Mouse (Mus musculus): ENCODE results near the gene Optc. TPM values are rescaled to one million over a fixed set of nuclear protein-coding genes. Genes with fewer than 3 reads are reported as not detected.

Gene Optc
- total RNA-seq, 1 experiment, result 0.36 TPM

GRCm38 (mm10) chr1:133921304-133921751 is 13.5 kb upstream of the Optc start, which contains the start of gene Prelp:
Gene Prelp, minus strand, starts transcription at chr1:133921414.
- no peak for DNase-seq (ENCODE audit: low read depth, low spot score)
- no peaks in the 10 kb centered on the region for H3K9me3 ChIP-seq (ENCODE audit: control insufficient read depth, insufficient read depth, low read depth, low read length)
- peaks cover 0 to 2% of the 10 kb centered on the region in 2 experiments; a peak in 1 of 4 replicates for H3K4me1 ChIP-seq (ENCODE audit: control insufficient read depth in 2 of 2, insufficient read depth in 2 of 2, low read length in 2 of 2, poor library complexity in 1 of 2)
- no peak within 1 kb of the TSS for H3K9ac ChIP-seq (ENCODE audit: insufficient read depth, low read depth, low read length, poor library complexity, severe bottlenecking)
- in situ Hi-C loops (cut with MboI; ENCODE audit: low sequenced_read_pairs in 2 of 2, unreplicated experiment in 2 of 2), result no loop called here
- no peak for TF ChIP-seq HCFC1 (IDR thresholded peaks at IDR 0.05; ENCODE audit: borderline replicate concordance, insufficient read depth, low read length)
- no peak for TF ChIP-seq ZNF384 (IDR thresholded peaks at IDR 0.05; ENCODE audit: low read depth, low read length)
- TF ChIP-seq CHD2 (IDR thresholded peaks at IDR 0.05; ENCODE audit: low read depth, low read length), result no peak
- TF ChIP-seq ZC3H11A (IDR thresholded peaks at IDR 0.05; ENCODE audit: borderline replicate concordance, low read depth, low read length), result no peak
- TF ChIP-seq MAFK (IDR thresholded peaks at IDR 0.05; ENCODE audit: insufficient read depth, low read depth, low read length), result no peak
- H3K4me3 ChIP-seq (ENCODE audit: insufficient read depth in 1 of 2, low read depth in 1 of 2, low read length in 2 of 2, poor library complexity in 1 of 2, severe bottlenecking in 1 of 2), result no peak within 1 kb of the TSS
- no peaks in the 10 kb centered on the region for H3K36me3 ChIP-seq (ENCODE audit: control insufficient read depth, insufficient read depth, low read length, poor library complexity, severe bottlenecking)
- H3K27ac ChIP-seq (ENCODE audit: insufficient read depth, low read depth, low read length, poor library complexity, severe bottlenecking), result no peak within 1 kb of the TSS

DNA sequence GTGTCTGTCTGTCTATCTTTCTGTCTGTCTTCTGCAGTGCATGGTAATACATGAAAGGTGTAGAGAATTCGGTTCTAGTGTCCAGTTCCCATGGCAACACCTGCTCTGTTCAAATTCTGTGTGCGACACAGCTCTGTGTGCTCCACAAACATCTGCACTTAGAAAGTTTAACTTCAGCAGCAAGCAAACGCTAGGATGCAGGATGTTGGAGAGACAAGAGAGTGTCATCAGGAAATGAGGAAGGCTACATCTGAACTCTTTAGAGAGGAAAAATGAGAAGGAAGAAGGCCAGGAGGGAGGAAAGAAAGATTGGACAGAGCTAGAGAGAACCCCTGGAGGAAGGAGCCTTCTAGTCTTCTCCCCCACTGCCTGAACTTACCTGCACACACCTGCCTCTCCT is 13.1 kb upstream of the Optc start:
- H3K4me1 ChIP-seq (ENCODE audit: control insufficient read depth in 2 of 2, insufficient read depth in 2 of 2, low read length in 2 of 2, poor library complexity in 1 of 2), result peaks cover 0 to 2% of the 10 kb centered on the region in 2 experiments; a peak in 1 of 4 replicates
- no peak overlapping the region for H3K27ac ChIP-seq (ENCODE audit: insufficient read depth, low read depth, low read length, poor library complexity, severe bottlenecking)
- H3K4me3 ChIP-seq (ENCODE audit: insufficient read depth in 1 of 2, low read depth in 1 of 2, low read length in 2 of 2, poor library complexity in 1 of 2, severe bottlenecking in 1 of 2), result no peak overlapping the region
- TF ChIP-seq HCFC1 (IDR thresholded peaks at IDR 0.05; ENCODE audit: borderline replicate concordance, insufficient read depth, low read length), result no peak
- no peak for TF ChIP-seq ZNF384 (IDR thresholded peaks at IDR 0.05; ENCODE audit: low read depth, low read length)
- TF ChIP-seq CHD2 (IDR thresholded peaks at IDR 0.05; ENCODE audit: low read depth, low read length), result no peak
- no peak for TF ChIP-seq ZC3H11A (IDR thresholded peaks at IDR 0.05; ENCODE audit: borderline replicate concordance, low read depth, low read length)
- no peak for TF ChIP-seq MAFK (IDR thresholded peaks at IDR 0.05; ENCODE audit: insufficient read depth, low read depth, low read length)
- no peaks in the 10 kb centered on the region for H3K9me3 ChIP-seq (ENCODE audit: control insufficient read depth, insufficient read depth, low read depth, low read length)
- no peaks in the 10 kb centered on the region for H3K36me3 ChIP-seq (ENCODE audit: control insufficient read depth, insufficient read depth, low read length, poor library complexity, severe bottlenecking)
- DNase-seq (ENCODE audit: low read depth, low spot score), result no peak
- no peak overlapping the region for H3K9ac ChIP-seq (ENCODE audit: insufficient read depth, low read depth, low read length, poor library complexity, severe bottlenecking)
- in situ Hi-C loops (cut with MboI; ENCODE audit: low sequenced_read_pairs in 2 of 2, unreplicated experiment in 2 of 2), result no loop called here

DNA sequence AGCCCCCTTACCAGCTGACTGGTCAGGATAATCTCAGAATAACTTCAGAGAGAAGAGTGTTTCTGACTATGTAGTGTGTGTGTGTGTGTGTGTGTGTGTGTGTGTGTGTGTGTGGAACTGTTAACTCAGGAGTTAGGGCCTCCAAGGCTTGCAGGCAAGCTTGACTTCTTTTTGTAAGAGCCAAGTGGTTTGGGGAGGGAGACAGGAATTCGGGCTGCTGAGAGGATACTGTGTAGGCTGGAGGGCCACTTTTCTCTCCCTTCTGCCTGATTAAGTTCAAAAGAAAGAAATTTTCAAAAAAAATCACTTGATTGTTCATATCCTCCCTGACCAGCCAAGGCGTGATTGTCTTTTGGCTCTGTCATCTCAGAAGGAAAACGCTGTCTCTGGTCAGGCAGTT is 12.6 kb upstream of the Optc start:
- Histone ChIP-seq H3K9ac (ENCODE audit: insufficient read depth, low read depth, low read length, poor library complexity, severe bottlenecking) (no peak overlapping the region), H3K4me1 (ENCODE audit: control insufficient read depth in 2 of 2, insufficient read depth in 2 of 2, low read length in 2 of 2, poor library complexity in 1 of 2) (peaks cover 0 to 2% of the 10 kb centered on the region in 2 experiments; a peak in 1 of 4 replicates), H3K9me3 (ENCODE audit: control insufficient read depth, insufficient read depth, low read depth, low read length) (no peaks in the 10 kb centered on the region), H3K27ac (ENCODE audit: insufficient read depth, low read depth, low read length, poor library complexity, severe bottlenecking) (no peak overlapping the region), H3K4me3 (ENCODE audit: insufficient read depth in 1 of 2, low read depth in 1 of 2, low read length in 2 of 2, poor library complexity in 1 of 2, severe bottlenecking in 1 of 2) (no peak overlapping the region), H3K36me3 (ENCODE audit: control insufficient read depth, insufficient read depth, low read length, poor library complexity, severe bottlenecking) (no peaks in the 10 kb centered on the region)
- no peak for TF ChIP-seq MAFK (IDR thresholded peaks at IDR 0.05; ENCODE audit: insufficient read depth, low read depth, low read length)
- no peak for TF ChIP-seq CHD2 (IDR thresholded peaks at IDR 0.05; ENCODE audit: low read depth, low read length)
- TF ChIP-seq ZC3H11A (IDR thresholded peaks at IDR 0.05; ENCODE audit: borderline replicate concordance, low read depth, low read length), result no peak
- TF ChIP-seq ZNF384 (IDR thresholded peaks at IDR 0.05; ENCODE audit: low read depth, low read length), result no peak
- no peak for TF ChIP-seq HCFC1 (IDR thresholded peaks at IDR 0.05; ENCODE audit: borderline replicate concordance, insufficient read depth, low read length)
- in situ Hi-C loops (cut with MboI; ENCODE audit: low sequenced_read_pairs in 2 of 2, unreplicated experiment in 2 of 2), result no loop called here
- no peak for DNase-seq (ENCODE audit: low read depth, low spot score)

GRCm38 (mm10) chr1:133918088-133918470 is 10.3 kb upstream of the Optc start:
- H3K9me3 ChIP-seq (ENCODE audit: control insufficient read depth, insufficient read depth, low read depth, low read length), result no peaks in the 10 kb centered on the region
- peak; percentile 30 for DNase-seq (ENCODE audit: low read depth, low spot score)
- in situ Hi-C loops (cut with MboI; ENCODE audit: low sequenced_read_pairs in 2 of 2, unreplicated experiment in 2 of 2), result loop anchor here in 1 of 2 experiments (10.0 kb wide), 1 partner anchor 127 kb away; no protein-coding TSS in a partner anchor
- TF ChIP-seq ZNF384 (IDR thresholded peaks at IDR 0.05; ENCODE audit: low read depth, low read length) (no peak), HCFC1 (IDR thresholded peaks at IDR 0.05; ENCODE audit: borderline replicate concordance, insufficient read depth, low read length) (no peak), CHD2 (IDR thresholded peaks at IDR 0.05; ENCODE audit: low read depth, low read length) (no peak), MAFK (IDR thresholded peaks at IDR 0.05; ENCODE audit: insufficient read depth, low read depth, low read length) (no peak), ZC3H11A (IDR thresholded peaks at IDR 0.05; ENCODE audit: borderline replicate concordance, low read depth, low read length) (no peak)
- H3K4me1 ChIP-seq (ENCODE audit: control insufficient read depth in 2 of 2, insufficient read depth in 2 of 2, low read length in 2 of 2, poor library complexity in 1 of 2), result peaks cover 0 to 2% of the 10 kb centered on the region in 2 experiments; a peak in 1 of 4 replicates
- H3K9ac ChIP-seq (ENCODE audit: insufficient read depth, low read depth, low read length, poor library complexity, severe bottlenecking), result no peak overlapping the region
- peak overlapping the region in 1 of 2 experiments; percentile 32; a peak in 3 of 4 replicates for H3K4me3 ChIP-seq (ENCODE audit: insufficient read depth in 1 of 2, low read depth in 1 of 2, low read length in 2 of 2, poor library complexity in 1 of 2, severe bottlenecking in 1 of 2)
- no peaks in the 10 kb centered on the region for H3K36me3 ChIP-seq (ENCODE audit: control insufficient read depth, insufficient read depth, low read length, poor library complexity, severe bottlenecking)
- H3K27ac ChIP-seq (ENCODE audit: insufficient read depth, low read depth, low read length, poor library complexity, severe bottlenecking), result no peak overlapping the region
